Mouse (Mus musculus) E14TG2a.4 (cell line): ENCODE results near the gene Ankrd37.

Experiments
- CTCF ChIP-seq: conservative IDR thresholded peaks from 2 replicates; pipeline ENCODE4 v1.5.1; 2014; ENCODE audit warnings: low read length
- NANOG ChIP-seq: IDR thresholded peaks from 2 replicates; pipeline ENCODE4 v1.6.1; 2014; ENCODE audit warnings: borderline replicate concordance, low read length, mixed read lengths
- POU5F1 ChIP-seq: IDR thresholded peaks from 2 replicates; pipeline ENCODE4 v1.6.1; 2014; ENCODE audit warnings: low read length, borderline replicate concordance

DNA sequence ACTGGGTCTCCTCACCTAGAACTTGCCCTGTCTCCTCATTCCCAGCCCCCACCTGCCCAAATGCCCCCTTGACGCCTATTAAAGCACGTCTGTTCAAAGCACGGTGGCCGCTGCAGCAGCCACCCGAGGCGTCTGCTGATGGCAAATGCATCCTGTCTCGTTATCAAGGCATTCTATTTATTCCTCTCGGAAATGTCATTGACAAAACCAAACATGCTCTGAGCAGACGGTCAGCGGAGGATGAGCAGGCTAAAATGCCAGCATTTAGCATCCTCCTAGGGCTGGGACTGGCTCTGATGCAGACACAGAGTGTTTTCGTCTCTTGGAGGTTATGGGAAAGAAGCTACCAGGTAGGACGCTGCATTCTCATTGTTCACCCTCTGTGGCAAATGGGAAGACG is 34.8 kb upstream of the Ankrd37 start:
- TF ChIP-seq NANOG (no peak), CTCF (no peak), POU5F1 (no peak)
